8 mouse cellular contexts compared by ENCODE assay signal in genomic region chr9:121719347-121720331, GRCm38 (mm10). TPM values are rescaled to one million over a fixed set of nuclear protein-coding genes. Genes with fewer than 3 reads are reported as not detected.
DNase-seq lines count a peak whose midpoint lies in the region; ATAC-seq and TF ChIP-seq lines count a peak whose summit lies in the region.

No protein-coding gene starts in this region.

- peak overlapping the region; percentile 88 for H3K27ac ChIP-seq in forebrain, embryonic 11.5 days (ENCODE audit: low read depth, low read length)
- H3K27ac ChIP-seq in hindbrain, postnatal 0 days: peak overlapping the region; percentile 97
- peak overlapping the region; percentile 97 for H3K27ac ChIP-seq in lung, embryonic 14.5 days (ENCODE audit: low read depth)
- H3K27ac ChIP-seq in neural tube, embryonic 15.5 days (replicated peaks): peak overlapping the region; percentile 95

- DNase-seq in right cerebral cortex, postnatal 14 days: peak; percentile 15
- DNase-seq in right cerebral cortex, postnatal 4 days: no peak
- peak; percentile 52 for DNase-seq in brain, adult 2 months (ENCODE audit: low read depth, low spot score)
- DNase-seq in forebrain, embryonic 11.5 days (ENCODE audit: low spot score): peak; percentile 62
- DNase-seq in hindbrain, postnatal 0 days (ENCODE audit: low spot score): peak; percentile 58
- DNase-seq in lung, embryonic 14.5 days: peak; percentile 56
- DNase-seq in right cerebral cortex, adult 18-20 months: no peak

- peak overlapping the region; percentile 97 for H3K4me3 ChIP-seq in forebrain, embryonic 11.5 days (ENCODE audit: low read depth, low read length)
- H3K4me3 ChIP-seq in hindbrain, postnatal 0 days (ENCODE audit: low read length): peak overlapping the region; percentile 80
- peak overlapping the region; percentile 87 for H3K4me3 ChIP-seq in lung, embryonic 14.5 days (ENCODE audit: low read depth, low read length)
- peak overlapping the region; percentile 86 for H3K4me3 ChIP-seq in neural tube, embryonic 15.5 days (replicated peaks)

- TF ChIP-seq CTCF in hindbrain, postnatal 0 days (IDR thresholded peaks at IDR 0.05; ENCODE audit: low read depth): no peak
- TF ChIP-seq CTCF in lung, embryonic 14.5 days (IDR thresholded peaks at IDR 0.05; ENCODE audit: low read depth): no peak

- WGBS in forebrain, embryonic 11.5 days: under 1% methylated on average over 59 of the region's 87 CpGs
- WGBS in hindbrain, postnatal 0 days: under 1% methylated on average over 66 of the region's 87 CpGs
- WGBS in lung, embryonic 14.5 days: under 1% methylated on average over 77 of the region's 87 CpGs
- under 1% methylated on average over 62 of the region's 87 CpGs for whole genome bisulfite sequencing in neural tube, embryonic 15.5 days

- H3K36me3 ChIP-seq in forebrain, embryonic 11.5 days (ENCODE audit: control insufficient read depth, insufficient read depth, low read length): no peaks in the 10 kb centered on the region
- no peaks in the 10 kb centered on the region for H3K36me3 ChIP-seq in hindbrain, postnatal 0 days (ENCODE audit: insufficient read depth, low read length)
- H3K36me3 ChIP-seq in lung, embryonic 14.5 days (ENCODE audit: insufficient read depth): no peaks in the 10 kb centered on the region
- 0 out of 2 replicates have a peak, but pooled peaks cover 5% of the 10 kb centered on the region for H3K36me3 ChIP-seq in neural tube, embryonic 15.5 days

- H3K4me1 ChIP-seq in forebrain, embryonic 11.5 days (replicated peaks; ENCODE audit: control insufficient read depth, insufficient read depth, low read length): 0 out of 2 replicates have a peak, but pooled peaks cover 2% of the 10 kb centered on the region
- peaks cover 5% of the 10 kb centered on the region for H3K4me1 ChIP-seq in hindbrain, postnatal 0 days (ENCODE audit: insufficient read depth, low read length)
- H3K4me1 ChIP-seq in lung, embryonic 14.5 days (ENCODE audit: insufficient read depth): no peaks in the 10 kb centered on the region
- peaks cover 22% of the 10 kb centered on the region for H3K4me1 ChIP-seq in neural tube, embryonic 15.5 days

- no peaks in the 10 kb centered on the region for H3K27me3 ChIP-seq in forebrain, embryonic 11.5 days (ENCODE audit: control insufficient read depth, insufficient read depth, low read length)
- no peaks in the 10 kb centered on the region for H3K27me3 ChIP-seq in hindbrain, postnatal 0 days (ENCODE audit: insufficient read depth, low read length)
- H3K27me3 ChIP-seq in lung, embryonic 14.5 days (ENCODE audit: insufficient read depth, low read length): no peaks in the 10 kb centered on the region
- no peaks in the 10 kb centered on the region for H3K27me3 ChIP-seq in neural tube, embryonic 15.5 days (replicated peaks)

- H3K9ac ChIP-seq in forebrain, embryonic 11.5 days (ENCODE audit: low read length): peak overlapping the region; percentile 94
- peak overlapping the region; percentile 95 for H3K9ac ChIP-seq in hindbrain, postnatal 0 days (replicated peaks; ENCODE audit: low read length)
- H3K9ac ChIP-seq in lung, embryonic 14.5 days: peak overlapping the region; percentile 93
- H3K9ac ChIP-seq in neural tube, embryonic 15.5 days (replicated peaks): peak overlapping the region; percentile 95

- peak; percentile 77 for ATAC-seq in forebrain, embryonic 11.5 days (replicated peaks; ENCODE audit: low FRiP score)
- ATAC-seq in hindbrain, postnatal 0 days: peak; percentile 71
- ATAC-seq in lung, embryonic 14.5 days (ENCODE audit: insufficient read depth): peak; percentile 73
- ATAC-seq in neural tube, embryonic 15.5 days (ENCODE audit: low FRiP score): peak; percentile 56

- H3K4me2 ChIP-seq in forebrain, embryonic 11.5 days (ENCODE audit: low read depth, low read length, severe bottlenecking): peak overlapping the region; percentile 66
- peak overlapping the region; percentile 85 for H3K4me2 ChIP-seq in hindbrain, postnatal 0 days (ENCODE audit: low read depth, low read length)
- H3K4me2 ChIP-seq in lung, embryonic 14.5 days: peak overlapping the region; percentile 96
- H3K4me2 ChIP-seq in neural tube, embryonic 15.5 days: peak overlapping the region; percentile 88

- no peaks in the 10 kb centered on the region for H3K9me3 ChIP-seq in forebrain, embryonic 11.5 days (ENCODE audit: control insufficient read depth, low read length)
- H3K9me3 ChIP-seq in hindbrain, postnatal 0 days (ENCODE audit: low read length): no peaks in the 10 kb centered on the region
- no peaks in the 10 kb centered on the region for H3K9me3 ChIP-seq in lung, embryonic 14.5 days (ENCODE audit: low read depth, low read length)
- no peaks in the 10 kb centered on the region for H3K9me3 ChIP-seq in neural tube, embryonic 15.5 days (replicated peaks)

RNA-seq across cellular contexts. Expression of gene Nktr, which starts 0.7 kb away (rescaled TPM):
- polyA plus RNA-seq in forebrain, embryonic 11.5 days (2014; fragmentation: Nextera tagmentation; extraction: Ambion mirVana): 61.6 and 67.5 TPM in 2 replicates
- 68.7 and 76.6 TPM in 2 replicates for total RNA-seq in hindbrain, postnatal 0 days (2014; rRNA removed)
- 47.1 and 50.4 TPM in 2 replicates for polyA plus RNA-seq in hindbrain, postnatal 0 days (2015; fragmentation: Nextera tagmentation; extraction: Ambion mirVana)
- 70.4 and 74.2 TPM in 2 replicates for polyA plus RNA-seq in lung, embryonic 14.5 days (2014; fragmentation: Nextera tagmentation; extraction: Ambion mirVana)
- polyA plus RNA-seq in neural tube, embryonic 15.5 days (2015; fragmentation: Nextera tagmentation; extraction: Ambion mirVana): 51.5 and 52.8 TPM in 2 replicates

RNA-seq across cellular contexts. Expression of gene Ss18l2, which starts 9.5 kb away (rescaled TPM):
- polyA plus RNA-seq in forebrain, embryonic 11.5 days (2014; fragmentation: Nextera tagmentation; extraction: Ambion mirVana): 90.3 and 94.3 TPM in 2 replicates
- total RNA-seq in hindbrain, postnatal 0 days (2014; rRNA removed): 62.4 and 62.6 TPM in 2 replicates
- 231 and 246 TPM in 2 replicates for polyA plus RNA-seq in hindbrain, postnatal 0 days (2015; fragmentation: Nextera tagmentation; extraction: Ambion mirVana)
- polyA plus RNA-seq in lung, embryonic 14.5 days (2014; fragmentation: Nextera tagmentation; extraction: Ambion mirVana): 105 and 109 TPM in 2 replicates
- 182 and 206 TPM in 2 replicates for polyA plus RNA-seq in neural tube, embryonic 15.5 days (2015; fragmentation: Nextera tagmentation; extraction: Ambion mirVana)

RNA-seq across cellular contexts. Expression of gene Sec22c, which starts 14.3 kb away (rescaled TPM):
- 17.5 and 19.6 TPM in 2 replicates for polyA plus RNA-seq in forebrain, embryonic 11.5 days (2014; fragmentation: Nextera tagmentation; extraction: Ambion mirVana)
- 19.0 and 25.2 TPM in 2 replicates for total RNA-seq in hindbrain, postnatal 0 days (2014; rRNA removed)
- polyA plus RNA-seq in hindbrain, postnatal 0 days (2015; fragmentation: Nextera tagmentation; extraction: Ambion mirVana): 26.2 and 28.6 TPM in 2 replicates
- polyA plus RNA-seq in lung, embryonic 14.5 days (2014; fragmentation: Nextera tagmentation; extraction: Ambion mirVana): 8.1 and 9.6 TPM in 2 replicates
- polyA plus RNA-seq in neural tube, embryonic 15.5 days (2015; fragmentation: Nextera tagmentation; extraction: Ambion mirVana): 20.0 and 21.3 TPM in 2 replicates

RNA-seq across cellular contexts. Expression of gene Zfp651, which starts 39.5 kb away (rescaled TPM):
- 9.4 and 12.0 TPM in 2 replicates for polyA plus RNA-seq in forebrain, embryonic 11.5 days (2014; fragmentation: Nextera tagmentation; extraction: Ambion mirVana)
- 62.3 and 70.1 TPM in 2 replicates for total RNA-seq in hindbrain, postnatal 0 days (2014; rRNA removed)
- polyA plus RNA-seq in hindbrain, postnatal 0 days (2015; fragmentation: Nextera tagmentation; extraction: Ambion mirVana): 23.6 and 25.5 TPM in 2 replicates
- polyA plus RNA-seq in lung, embryonic 14.5 days (2014; fragmentation: Nextera tagmentation; extraction: Ambion mirVana): 13.6 and 13.8 TPM in 2 replicates
- 27.9 and 36.3 TPM in 2 replicates for polyA plus RNA-seq in neural tube, embryonic 15.5 days (2015; fragmentation: Nextera tagmentation; extraction: Ambion mirVana)

RNA-seq across cellular contexts. Expression of gene Klhl40, which starts 57.8 kb away (rescaled TPM):
- 0.08 and 0.11 TPM in 2 replicates for polyA plus RNA-seq in forebrain, embryonic 11.5 days (2014; fragmentation: Nextera tagmentation; extraction: Ambion mirVana)
- 2.1 and 4.1 TPM in 2 replicates for total RNA-seq in hindbrain, postnatal 0 days (2014; rRNA removed)
- 2.3 and 2.4 TPM in 2 replicates for polyA plus RNA-seq in hindbrain, postnatal 0 days (2015; fragmentation: Nextera tagmentation; extraction: Ambion mirVana)
- polyA plus RNA-seq in lung, embryonic 14.5 days (2014; fragmentation: Nextera tagmentation; extraction: Ambion mirVana): 0.17 and 0.30 TPM in 2 replicates
- 2.7 and 3.6 TPM in 2 replicates for polyA plus RNA-seq in neural tube, embryonic 15.5 days (2015; fragmentation: Nextera tagmentation; extraction: Ambion mirVana)

Comparison
In these comparisons a context has a peak if more than half of its experiments do, and no peak if none do; other contexts are left out.
1. DNase-seq: peak in right cerebral cortex, postnatal 14 days (single experiment), brain, adult 2 months (single experiment), forebrain, embryonic 11.5 days (single experiment), hindbrain, postnatal 0 days (single experiment) and lung, embryonic 14.5 days (single experiment); none in right cerebral cortex, postnatal 4 days (single experiment) and right cerebral cortex, adult 18-20 months (single experiment).
2. Peak in every context shown above with its lines, with median percentiles within 50 percentile points of each other: ATAC-seq, H3K27ac ChIP-seq, H3K4me2 ChIP-seq, H3K4me3 ChIP-seq and H3K9ac ChIP-seq.